Mouse (Mus musculus) embryonic stem cell, embryonic (primary cell): ENCODE measurements around the gene Atp6ap2.

Source experiments
- CTCF ChIA-PET, 4 experiments: fragments of 300-600 bp in 2 of 4; fragments of 350-600 bp in 2 of 4; sonication (Branson Sonifier 250); formaldehyde crosslinking; loops; one replicate each; lab custom pipeline; 2022; ENCODE audit warnings: inconsistent platforms in 2 of 4; lab: Charles Lee
- POLR2A ChIA-PET, 4 experiments: fragments of 300-600 bp in 2 of 4; fragments of 350-600 bp in 2 of 4; sonication (Branson Sonifier 250); formaldehyde crosslinking; loops; one replicate each; lab custom pipeline; 2022; ENCODE audit warnings: antibody characterized with exemption in 4 of 4, inconsistent platforms in 1 of 4; lab: Charles Lee

Gene Atp6ap2

GRCm38 (mm10) chrX:12651906-12652305, 64.3 kb downstream of the Atp6ap2 start:
- ChIA-PET POLR2A (interaction anchor here in 3 of 4 experiments (0.5 to 2.1 kb wide), 12 partner anchors 8 to 637 kb away, joined by 3 to 9 read pairs (median 4); partner anchors contain the start of gene 1810030O07Rik (in 1 of the 3)), CTCF (interaction anchor here in 1 of 4 experiments (1.0 kb wide), 1 partner anchor 111 kb away, joined by 3 read pairs; no protein-coding TSS in a partner anchor)

DNA sequence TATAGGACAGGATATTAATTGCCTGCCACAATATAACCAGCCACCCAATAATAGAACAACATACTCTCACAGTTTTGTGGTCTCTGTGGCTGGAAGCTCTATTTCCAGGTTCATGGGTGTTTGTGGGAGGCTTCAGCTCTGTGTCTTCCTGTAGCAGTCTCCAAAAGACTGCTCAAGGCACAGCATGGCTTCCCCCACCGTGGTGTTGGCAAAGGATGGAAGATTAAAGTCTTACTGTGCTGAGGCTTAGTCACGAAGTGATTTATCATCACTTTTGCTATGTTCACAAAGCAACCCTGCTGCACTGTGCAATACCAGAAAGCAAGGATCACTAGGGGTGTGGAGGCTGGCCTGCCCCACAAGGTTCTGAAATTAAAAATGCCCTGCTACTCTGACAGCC, 66.3 kb downstream of the Atp6ap2 start:
- CTCF ChIA-PET = interaction anchor here in 1 of 4 experiments (0.8 kb wide), 1 partner anchor 100 kb away, joined by 4 read pairs; no protein-coding TSS in a partner anchor
- POLR2A ChIA-PET = interaction anchor here in 2 of 4 experiments (0.7 to 1.6 kb wide), 3 partner anchors 12 to 216 kb away, joined by 3 read pairs; no protein-coding TSS in a partner anchor
